Mouse (Mus musculus) forebrain, embryonic 10.5 days (tissue): Measurements from ENCODE around the gene Arhgef40. TPM values are rescaled to one million over a fixed set of nuclear protein-coding genes. Genes with fewer than 3 reads are reported as not detected.

Experiments used
- DNase-seq: peaks from one replicate; pipeline ENCODE4 v3.0.0-alpha.2; 2017; ENCODE audit warnings: low spot score; ENCODE audit errors: extremely low spot score
- H3K27ac ChIP-seq: fragments of 300-500 bp; sonication (generic); 2 replicates; pipeline ENCODE4 v1.5.1; 2016; ENCODE audit warnings: mild to moderate bottlenecking
- H3K27me3 ChIP-seq: fragments of 300-500 bp; sonication (generic); 2 replicates; pipeline ENCODE4 v1.6.1; 2016; ENCODE audit warnings: mild to moderate bottlenecking; ENCODE audit not compliant: poor library complexity, severe bottlenecking
- H3K36me3 ChIP-seq: fragments of 300-500 bp; sonication (generic); replicated peaks from 2 replicates; pipeline ENCODE4 v1.6.1; 2016; ENCODE audit warnings: mild to moderate bottlenecking, moderate library complexity
- H3K4me1 ChIP-seq: fragments of 300-500 bp; sonication (generic); 2 replicates; pipeline ENCODE4 v1.6.1; 2016
- H3K4me3 ChIP-seq: fragments of 300-500 bp; sonication (generic); 2 replicates; pipeline ENCODE4 v1.5.1; 2016; ENCODE audit warnings: mild to moderate bottlenecking, moderate library complexity
- H3K9me3 ChIP-seq: fragments of 300-500 bp; sonication (generic); 2 replicates; pipeline ENCODE4 v1.6.1; 2016; ENCODE audit warnings: mild to moderate bottlenecking, moderate library complexity
- WGBS: fragments of 180-500 bp; shearing (Covaris S2); methylation state at CpG from one replicate; pipeline ENCODE4 v1.1.7; 2016; 5-methylcytosine and 5-hydroxymethylcytosine counted together
- polyA plus RNA-seq: library from polyadenylated mRNA; unstranded; fragments of >200 nt; fragmentation: Nextera tagmentation; extraction: Ambion mirVana; gene quantifications from 2 replicates; pipeline ENCODE4 v1.2.1, GENCODE M21; 2016

Arhgef40 gene
- polyA plus RNA-seq, result 97.5 and 102 TPM in 2 replicates

- WGBS, result 1% methylated on average over 70 of the region's 74 CpGs
- peak within 1 kb of the TSS; percentile 78 for H3K4me3 ChIP-seq
- H3K27me3 ChIP-seq, result no peaks in the 10 kb centered on the region
- H3K9me3 ChIP-seq, result no peaks in the 10 kb centered on the region
- H3K27ac ChIP-seq, result peak within 1 kb of the TSS; percentile 97
- peaks cover 49% of the 10 kb centered on the region for H3K4me1 ChIP-seq
- DNase-seq, result peak; percentile 82
- peaks cover 29% of the 10 kb centered on the region for H3K36me3 ChIP-seq
These were observed at the start of gene Arhgef40 for GRCm38 (mm10) chr14:51984247-51985231. Gene Arhgef40, plus strand, starts transcription at chr14:51984719.

DNA sequence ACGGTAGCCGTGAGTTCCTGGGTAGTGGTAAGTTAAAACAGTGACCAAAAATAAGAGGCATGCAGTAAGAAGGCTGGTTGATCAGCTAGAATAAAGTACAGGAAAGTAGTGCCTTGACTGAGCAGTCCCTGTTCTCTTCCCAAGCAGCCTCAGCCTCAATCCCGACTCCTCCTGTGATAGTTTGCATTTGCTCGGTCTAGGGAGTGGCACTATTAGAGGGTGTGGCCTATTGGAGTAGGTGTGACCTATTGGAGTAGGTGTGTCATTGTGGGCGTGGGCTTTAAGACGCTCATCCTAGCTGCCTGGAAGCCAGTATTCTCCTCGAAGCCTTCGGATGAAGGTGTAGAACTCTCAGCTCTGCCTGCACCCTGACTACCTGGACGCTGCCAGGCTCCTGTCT is 45.5 kb upstream of the Arhgef40 start:
- peaks cover 19% of the 10 kb centered on the region for H3K4me1 ChIP-seq
- no peaks in the 10 kb centered on the region for H3K27me3 ChIP-seq
- WGBS, result 89% methylated on average over 9 of the region's 9 CpGs
- H3K27ac ChIP-seq, result no peak overlapping the region
- H3K9me3 ChIP-seq, result peaks cover 7% of the 10 kb centered on the region; the same call in 1 of the 2 replicates
- no peak overlapping the region for H3K4me3 ChIP-seq
- DNase-seq, result no peak
- H3K36me3 ChIP-seq, result no peaks in the 10 kb centered on the region

- Histone ChIP-seq H3K36me3 (no peaks in the 10 kb centered on the region), H3K27me3 (no peaks in the 10 kb centered on the region), H3K27ac (peak overlapping the region; percentile 44), H3K9me3 (0 out of 2 replicates have a peak, but pooled peaks cover 3% of the 10 kb centered on the region), H3K4me3 (no peak overlapping the region), H3K4me1 (peaks cover 19% of the 10 kb centered on the region)
- DNase-seq, result peak; percentile 20
- 32% methylated on average over 8 of the region's 8 CpGs for WGBS
These were observed 43.5 kb upstream of the Arhgef40 start for GRCm38 (mm10) chr14:51940944-51941560.

DNA sequence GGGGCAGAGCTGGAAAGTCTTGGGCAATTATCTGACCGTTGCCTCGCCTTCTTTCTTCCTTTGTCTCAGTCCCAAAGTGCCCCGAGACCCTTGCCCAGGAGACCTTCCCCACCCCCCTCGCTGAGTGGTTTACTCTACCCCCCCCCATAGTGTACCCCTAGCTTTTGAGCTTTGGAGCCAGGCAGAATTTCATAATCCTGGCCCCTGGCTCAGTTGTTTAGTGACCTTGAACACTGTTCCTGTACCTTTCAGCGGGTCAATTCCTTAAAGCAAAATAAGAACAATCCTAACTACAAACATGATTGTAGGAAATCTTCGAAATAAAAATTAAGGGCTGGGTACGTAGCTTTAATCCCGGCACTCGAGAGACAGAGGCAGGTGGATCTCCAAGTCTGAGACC is 42.9 kb upstream of the Arhgef40 start:
- no peak overlapping the region for H3K4me3 ChIP-seq
- H3K4me1 ChIP-seq, result peaks cover 19% of the 10 kb centered on the region
- H3K9me3 ChIP-seq, result 0 out of 2 replicates have a peak, but pooled peaks cover 1% of the 10 kb centered on the region
- no peaks in the 10 kb centered on the region for H3K27me3 ChIP-seq
- DNase-seq, result no peak
- WGBS, result 53% methylated on average over 9 of the region's 9 CpGs
- H3K27ac ChIP-seq, result peak overlapping the region; percentile 44
- no peaks in the 10 kb centered on the region for H3K36me3 ChIP-seq

GRCm38 (mm10) chr14:51942236-51942635 is 42.3 kb upstream of the Arhgef40 start:
- no peak for DNase-seq
- H3K27me3 ChIP-seq, result no peaks in the 10 kb centered on the region
- no peak overlapping the region for H3K4me3 ChIP-seq
- H3K9me3 ChIP-seq, result no peaks in the 10 kb centered on the region
- H3K27ac ChIP-seq, result no peak overlapping the region
- no peaks in the 10 kb centered on the region for H3K36me3 ChIP-seq
- WGBS, result 75% methylated on average over 7 of the region's 7 CpGs
- H3K4me1 ChIP-seq, result peaks cover 19% of the 10 kb centered on the region

DNA sequence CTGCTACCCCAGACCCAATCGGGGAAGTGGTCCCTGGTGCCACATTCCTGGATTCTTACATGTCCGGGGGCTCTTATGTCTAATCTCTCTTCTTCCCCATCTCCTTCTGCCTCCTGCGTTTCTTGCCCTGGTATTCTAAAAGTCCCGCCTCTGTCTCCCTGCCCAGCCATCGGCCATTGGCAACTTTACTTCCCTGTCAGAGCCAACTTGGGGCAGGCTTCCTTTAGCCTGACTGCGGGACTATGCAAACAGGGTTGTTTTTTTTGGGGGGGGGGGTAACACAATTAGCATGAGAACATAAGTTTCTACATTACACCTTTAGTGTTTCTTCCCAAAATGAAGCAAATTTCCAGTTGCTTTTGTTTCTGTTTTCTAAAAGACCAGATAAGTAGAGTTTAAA is 41.2 kb upstream of the Arhgef40 start:
- WGBS, result 91% methylated on average over 6 of the region's 6 CpGs
- no peak overlapping the region for H3K27ac ChIP-seq
- no peak for DNase-seq
- no peaks in the 10 kb centered on the region for H3K36me3 ChIP-seq
- H3K27me3 ChIP-seq, result no peaks in the 10 kb centered on the region
- H3K4me1 ChIP-seq, result peaks cover 19% of the 10 kb centered on the region
- no peaks in the 10 kb centered on the region for H3K9me3 ChIP-seq
- H3K4me3 ChIP-seq, result no peak overlapping the region

- H3K36me3 ChIP-seq, result no peaks in the 10 kb centered on the region
- H3K27ac ChIP-seq, result no peak overlapping the region
- DNase-seq, result no peak
- no peaks in the 10 kb centered on the region for H3K27me3 ChIP-seq
- no peak overlapping the region for H3K4me3 ChIP-seq
- H3K4me1 ChIP-seq, result no peaks in the 10 kb centered on the region
- H3K9me3 ChIP-seq, result peaks cover 7% of the 10 kb centered on the region; the same call in 1 of the 2 replicates
- WGBS, result 95% methylated on average over 2 of the region's 2 CpGs
These were observed 24.2 kb upstream of the Arhgef40 start for GRCm38 (mm10) chr14:51960316-51960715.

GRCm38 (mm10) chr14:51967400-51967799 is 17.1 kb upstream of the Arhgef40 start:
- Histone ChIP-seq H3K4me1 (no peaks in the 10 kb centered on the region), H3K9me3 (no peaks in the 10 kb centered on the region), H3K27ac (no peak overlapping the region), H3K27me3 (no peaks in the 10 kb centered on the region), H3K36me3 (no peaks in the 10 kb centered on the region), H3K4me3 (no peak overlapping the region)
- 92% methylated on average over 3 of the region's 3 CpGs for WGBS
- DNase-seq, result no peak

DNA sequence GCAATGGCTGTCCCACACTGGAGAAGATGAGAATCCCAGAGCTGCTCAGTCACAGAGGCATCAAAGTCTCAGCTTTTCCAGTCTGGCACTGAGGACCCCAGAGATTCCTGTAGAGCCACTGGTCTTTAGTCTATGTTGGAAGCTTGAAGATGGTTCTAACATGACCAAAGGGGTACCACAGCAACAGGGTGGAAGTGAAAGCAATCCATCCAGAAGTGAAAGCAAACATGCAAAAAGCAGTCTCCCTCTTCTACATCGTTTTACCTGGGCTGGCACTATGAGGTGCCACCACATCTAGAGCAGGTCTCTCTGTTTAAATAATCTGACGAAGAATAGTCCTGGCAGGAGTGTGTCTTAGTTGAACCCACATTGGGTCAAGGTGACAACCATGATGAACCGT is 5.3 kb upstream of the Arhgef40 start:
- peaks cover 12% of the 10 kb centered on the region for H3K4me1 ChIP-seq
- H3K27me3 ChIP-seq, result no peaks in the 10 kb centered on the region
- DNase-seq, result no peak
- 91% methylated on average over 3 of the region's 3 CpGs for WGBS
- H3K9me3 ChIP-seq, result no peaks in the 10 kb centered on the region
- no peaks in the 10 kb centered on the region for H3K36me3 ChIP-seq
- H3K27ac ChIP-seq, result no peak overlapping the region
- H3K4me3 ChIP-seq, result no peak overlapping the region

- Histone ChIP-seq H3K27ac (peak overlapping the region; percentile 97; the same call in 1 of the 2 replicates), H3K36me3 (peaks cover 16% of the 10 kb centered on the region), H3K4me3 (peak overlapping the region; percentile 78), H3K4me1 (peaks cover 42% of the 10 kb centered on the region), H3K9me3 (no peaks in the 10 kb centered on the region), H3K27me3 (no peaks in the 10 kb centered on the region)
- DNase-seq, result no peak
- WGBS, result 58% methylated on average over 4 of the region's 4 CpGs
These were observed 1.3 kb upstream of the Arhgef40 start for GRCm38 (mm10) chr14:51983251-51983650.

DNA sequence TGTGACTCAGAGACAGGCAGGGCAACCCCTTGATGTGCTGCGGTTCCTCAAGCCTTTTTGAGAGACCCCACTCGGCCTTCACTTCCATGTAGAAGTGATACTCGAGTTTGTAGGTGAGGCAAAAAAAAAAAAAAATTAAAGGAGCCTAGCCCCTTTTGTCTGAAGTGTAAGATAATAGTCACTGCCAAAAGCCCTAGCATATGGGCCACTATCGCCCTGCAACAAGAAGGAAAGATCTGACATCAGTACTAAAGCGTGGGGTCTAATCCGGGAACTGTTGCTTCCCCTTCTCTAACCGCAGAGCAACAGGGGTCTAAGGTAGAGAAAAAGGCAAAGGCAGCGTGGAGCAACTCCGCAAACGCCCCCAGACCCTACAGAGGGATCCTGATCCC is 668 bp upstream of the Arhgef40 start:
- Histone ChIP-seq H3K27ac (peak overlapping the region; percentile 97), H3K9me3 (no peaks in the 10 kb centered on the region), H3K27me3 (no peaks in the 10 kb centered on the region), H3K4me1 (peaks cover 42% of the 10 kb centered on the region), H3K4me3 (peak overlapping the region; percentile 78), H3K36me3 (peaks cover 22% of the 10 kb centered on the region)
- DNase-seq, result no peak
- 6% methylated on average over 10 of the region's 10 CpGs for WGBS

DNA sequence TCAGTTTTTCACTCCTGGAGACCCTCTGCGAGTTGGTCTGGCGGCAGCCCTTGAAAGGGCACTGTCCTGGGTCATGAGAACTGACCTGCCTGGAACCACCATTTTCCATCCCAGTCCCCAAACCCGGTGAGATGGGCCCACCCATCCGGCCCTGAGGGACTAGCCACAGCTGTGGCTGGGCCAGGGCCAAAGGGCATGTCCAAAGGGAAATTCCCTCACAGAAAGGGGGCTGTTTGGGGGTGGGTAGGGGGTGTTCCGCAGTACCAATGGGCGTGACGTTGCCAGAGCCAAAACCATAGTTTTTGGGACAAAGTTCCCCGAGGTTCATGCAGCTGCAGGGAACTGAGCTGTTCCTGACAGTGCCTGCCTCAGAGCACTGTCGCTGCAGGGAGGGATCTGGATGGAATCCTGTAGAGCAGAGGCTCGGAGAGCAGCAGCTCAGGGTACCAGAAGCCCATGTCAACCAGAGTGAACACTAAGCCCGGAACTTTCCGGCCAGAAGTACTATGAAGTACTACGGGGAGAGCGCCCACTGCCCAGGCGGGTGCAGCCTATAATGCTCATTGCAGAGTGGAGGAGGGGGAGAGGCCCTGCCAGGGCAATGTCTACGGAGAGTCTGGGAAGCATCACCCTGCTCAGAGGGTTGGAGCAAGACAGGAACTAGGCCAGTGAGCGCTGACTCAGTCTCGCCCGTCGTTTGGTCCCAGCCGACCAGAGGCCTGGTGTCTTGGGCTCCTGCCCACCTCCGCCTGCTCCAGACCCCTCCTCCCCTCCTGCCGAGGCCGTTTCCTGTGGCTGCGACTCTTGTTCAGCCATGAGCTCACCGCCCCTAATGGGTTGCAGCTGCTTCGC is 1.0 kb downstream of the Arhgef40 start:
- 1% methylated on average over 27 of the region's 27 CpGs for WGBS
- H3K9me3 ChIP-seq, result no peaks in the 10 kb centered on the region
- no peaks in the 10 kb centered on the region for H3K27me3 ChIP-seq
- peak overlapping the region; percentile 97 for H3K27ac ChIP-seq
- peak overlapping the region; percentile 78 for H3K4me3 ChIP-seq
- H3K36me3 ChIP-seq, result peaks cover 38% of the 10 kb centered on the region
- peaks cover 51% of the 10 kb centered on the region for H3K4me1 ChIP-seq
- DNase-seq, result peak; percentile 81
